Mouse (Mus musculus): Measurements from ENCODE around the gene Asl.

- TF ChIP-seq POLR2A (IDR thresholded peaks at IDR 0.05; ENCODE audit: control insufficient read depth, low read depth, low read length) (no peak), CTCF (IDR thresholded peaks at IDR 0.05; ENCODE audit: control insufficient read depth, insufficient read depth, insufficient replicate concordance, low read depth, low read length) (no peak)
Observed at GRCm38 (mm10) chr5:130076396-130076795, 47.3 kb upstream of the Asl start.
